In the genomic region with DNA sequence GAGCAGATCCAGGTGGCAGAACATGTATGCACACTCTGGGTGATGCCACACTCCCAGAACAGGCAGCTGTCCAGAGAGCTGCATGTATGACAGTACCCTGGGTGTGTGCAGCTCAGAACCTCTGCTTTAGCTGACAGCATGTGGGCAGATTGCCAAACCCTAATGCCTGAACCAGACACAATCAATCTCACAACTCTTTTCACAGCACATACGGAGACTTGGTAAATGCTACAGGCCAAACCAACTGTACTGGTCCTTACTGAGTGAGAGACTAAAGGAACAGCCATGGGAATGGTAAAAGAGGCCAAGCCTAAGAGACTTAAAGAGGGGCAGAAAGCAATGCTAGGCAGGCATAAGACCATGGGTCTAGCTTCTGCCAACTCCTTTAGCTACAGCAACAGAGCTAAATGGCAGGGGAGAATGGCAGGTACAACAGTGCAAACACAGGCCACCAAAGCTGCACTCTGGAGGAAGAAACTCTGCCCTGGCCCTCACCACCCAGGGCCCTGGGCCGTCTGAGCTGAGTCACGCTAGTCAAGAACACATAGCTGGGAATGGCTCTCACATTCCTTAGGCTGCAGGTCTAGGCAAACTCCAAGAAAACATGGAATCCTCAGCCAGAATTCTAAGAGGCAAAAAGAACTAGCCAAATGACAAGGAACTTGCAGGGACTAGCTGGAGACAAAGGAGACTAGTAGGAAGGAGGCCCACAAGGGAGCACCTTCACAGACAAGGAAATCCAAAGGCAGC, we compare ENCODE assay signal across 9 mouse cellular contexts.
DNase-seq lines count a peak whose midpoint lies in the region; ATAC-seq and TF ChIP-seq lines count a peak whose summit lies in the region.
"Had no signal": no experiment of that assay in that cellular context is flagged by ENCODE, and none has a peak within 500 bp of the region (broad histone marks: within the 10 kb centered on the region; RNA-seq: fewer than 3 reads in every experiment).

No protein-coding gene starts in this region.

- TF ChIP-seq EP300 in liver, postnatal 0 days (IDR thresholded peaks at IDR 0.05; ENCODE audit: low read depth) = no peak

- no peaks in the 10 kb centered on the region for H3K4me1 ChIP-seq in embryonic facial prominence, embryonic 12.5 days
- no peaks in the 10 kb centered on the region for H3K4me1 ChIP-seq in embryonic facial prominence, embryonic 10.5 days
- H3K4me1 ChIP-seq in liver, postnatal 0 days (ENCODE audit: insufficient read depth) = no peaks in the 10 kb centered on the region
- H3K4me1 ChIP-seq in liver, embryonic 12.5 days = peaks cover 9% of the 10 kb centered on the region
- H3K4me1 ChIP-seq in midbrain, postnatal 0 days (ENCODE audit: insufficient read depth, low read length) = no peaks in the 10 kb centered on the region

- peaks cover 93% of the 10 kb centered on the region for H3K36me3 ChIP-seq in embryonic facial prominence, embryonic 12.5 days
- peaks cover 100% of the 10 kb centered on the region for H3K36me3 ChIP-seq in embryonic facial prominence, embryonic 10.5 days (replicated peaks)
- peaks cover 89% of the 10 kb centered on the region for H3K36me3 ChIP-seq in liver, postnatal 0 days (replicated peaks; ENCODE audit: insufficient read depth, low read length)
- H3K36me3 ChIP-seq in liver, embryonic 12.5 days = peaks cover 100% of the 10 kb centered on the region
- H3K36me3 ChIP-seq in midbrain, postnatal 0 days (ENCODE audit: insufficient read depth, low read length) = peaks cover 68% of the 10 kb centered on the region

- no peak for DNase-seq in embryonic facial prominence, embryonic 10.5 days (ENCODE audit: low spot score)
- no peak for DNase-seq in liver, postnatal 0 days
- DNase-seq in gonadal fat pad, adult 2 months (ENCODE audit: low read depth) = peak; percentile 51
- DNase-seq in midbrain, postnatal 0 days (ENCODE audit: low spot score) = peak; percentile 23
- DNase-seq in urinary bladder, adult 18-20 months (ENCODE audit: low spot score in 2 of 2) = no peak
- DNase-seq in thymus, adult 18-20 months = no peak
- DNase-seq: right cerebral cortex, postnatal 14 days had no signal

- H3K4me3 ChIP-seq in embryonic facial prominence, embryonic 12.5 days = no peak overlapping the region
- no peak overlapping the region for H3K4me3 ChIP-seq in embryonic facial prominence, embryonic 10.5 days
- H3K4me3 ChIP-seq in liver, postnatal 0 days (ENCODE audit: low read depth, low read length) = no peak overlapping the region
- no peak overlapping the region for H3K4me3 ChIP-seq in liver, embryonic 12.5 days
- H3K4me3 ChIP-seq in midbrain, postnatal 0 days (ENCODE audit: low read depth, low read length) = no peak overlapping the region

- TF ChIP-seq CTCF in liver, postnatal 0 days (IDR thresholded peaks at IDR 0.05; ENCODE audit: low read depth) = no peak
- no peak for TF ChIP-seq CTCF in midbrain, postnatal 0 days (IDR thresholded peaks at IDR 0.05)

- no peak overlapping the region for H3K4me2 ChIP-seq in embryonic facial prominence, embryonic 12.5 days (replicated peaks)
- no peak overlapping the region for H3K4me2 ChIP-seq in liver, postnatal 0 days (ENCODE audit: low read depth, low read length)
- H3K4me2 ChIP-seq in liver, embryonic 12.5 days = no peak overlapping the region
- no peak overlapping the region for H3K4me2 ChIP-seq in midbrain, postnatal 0 days (ENCODE audit: low read depth, low read length, poor library complexity, severe bottlenecking)

- H3K27ac ChIP-seq in embryonic facial prominence, embryonic 12.5 days = no peak overlapping the region
- H3K27ac ChIP-seq in embryonic facial prominence, embryonic 10.5 days (replicated peaks) = no peak overlapping the region
- no peak overlapping the region for H3K27ac ChIP-seq in liver, postnatal 0 days (ENCODE audit: low read depth)
- no peak overlapping the region for H3K27ac ChIP-seq in liver, embryonic 12.5 days
- H3K27ac ChIP-seq in midbrain, postnatal 0 days (ENCODE audit: low read depth, low read length) = no peak overlapping the region

- WGBS in embryonic facial prominence, embryonic 12.5 days = 68% methylated on average over 3 of the region's 3 CpGs
- WGBS in embryonic facial prominence, embryonic 10.5 days = 89% methylated on average over 3 of the region's 3 CpGs
- 86% methylated on average over 3 of the region's 3 CpGs for WGBS in liver, postnatal 0 days (ENCODE audit: insufficient replicate concordance)
- WGBS in liver, embryonic 12.5 days (ENCODE audit: insufficient replicate concordance) = 92% methylated on average over 3 of the region's 3 CpGs
- WGBS in midbrain, postnatal 0 days = 64% methylated on average over 3 of the region's 3 CpGs

- H3K9me3 ChIP-seq in embryonic facial prominence, embryonic 12.5 days = no peaks in the 10 kb centered on the region
- H3K9me3 ChIP-seq in embryonic facial prominence, embryonic 10.5 days = no peaks in the 10 kb centered on the region
- H3K9me3 ChIP-seq in liver, postnatal 0 days (ENCODE audit: low read length) = no peaks in the 10 kb centered on the region
- no peaks in the 10 kb centered on the region for H3K9me3 ChIP-seq in liver, embryonic 12.5 days (replicated peaks)
- H3K9me3 ChIP-seq in midbrain, postnatal 0 days (ENCODE audit: low read length) = no peaks in the 10 kb centered on the region

- H3K9ac ChIP-seq in embryonic facial prominence, embryonic 12.5 days = 0 out of 2 replicates have a peak overlapping the region, but pooled peaks have one; percentile 2
- H3K9ac ChIP-seq in liver, postnatal 0 days (replicated peaks) = no peak overlapping the region
- no peak overlapping the region for H3K9ac ChIP-seq in liver, embryonic 12.5 days
- no peak overlapping the region for H3K9ac ChIP-seq in midbrain, postnatal 0 days (replicated peaks; ENCODE audit: low read length, poor library complexity, severe bottlenecking)

- ATAC-seq in embryonic facial prominence, embryonic 12.5 days (ENCODE audit: insufficient number of reproducible peaks, insufficient read depth, low FRiP score, low TSS enrichment) = no peak
- ATAC-seq in liver, postnatal 0 days = peak; percentile 9; the same call in 1 of the 2 replicates
- ATAC-seq in liver, embryonic 12.5 days = no peak
- ATAC-seq in midbrain, postnatal 0 days (ENCODE audit: low FRiP score) = no peak

- H3K27me3 ChIP-seq in embryonic facial prominence, embryonic 12.5 days = no peaks in the 10 kb centered on the region
- H3K27me3 ChIP-seq in embryonic facial prominence, embryonic 10.5 days (replicated peaks; ENCODE audit: low read depth, poor library complexity, severe bottlenecking) = no peaks in the 10 kb centered on the region
- no peaks in the 10 kb centered on the region for H3K27me3 ChIP-seq in liver, postnatal 0 days (ENCODE audit: insufficient read depth, low read length)
- H3K27me3 ChIP-seq in liver, embryonic 12.5 days (replicated peaks) = no peaks in the 10 kb centered on the region
- H3K27me3 ChIP-seq in midbrain, postnatal 0 days (ENCODE audit: insufficient read depth, low read length) = no peaks in the 10 kb centered on the region

Comparison
In these comparisons a context has a peak if more than half of its experiments do, and no peak if none do; other contexts are left out.
1. DNase-seq: peak in gonadal fat pad, adult 2 months (single experiment) and midbrain, postnatal 0 days (single experiment); none in embryonic facial prominence, embryonic 10.5 days (single experiment), liver, postnatal 0 days (single experiment), urinary bladder, adult 18-20 months (0 of 2) and thymus, adult 18-20 months (0 of 2).